Mouse (Mus musculus) telencephalon, adult 2 months (tissue): Measurements from ENCODE around the gene Zbtb25.

Experiments used
- DNase-seq: peaks from one replicate; pipeline ENCODE4 v3.0.0-alpha.2; 2011; ENCODE audit warnings: low read depth, low spot score

Zbtb25 gene

DNA sequence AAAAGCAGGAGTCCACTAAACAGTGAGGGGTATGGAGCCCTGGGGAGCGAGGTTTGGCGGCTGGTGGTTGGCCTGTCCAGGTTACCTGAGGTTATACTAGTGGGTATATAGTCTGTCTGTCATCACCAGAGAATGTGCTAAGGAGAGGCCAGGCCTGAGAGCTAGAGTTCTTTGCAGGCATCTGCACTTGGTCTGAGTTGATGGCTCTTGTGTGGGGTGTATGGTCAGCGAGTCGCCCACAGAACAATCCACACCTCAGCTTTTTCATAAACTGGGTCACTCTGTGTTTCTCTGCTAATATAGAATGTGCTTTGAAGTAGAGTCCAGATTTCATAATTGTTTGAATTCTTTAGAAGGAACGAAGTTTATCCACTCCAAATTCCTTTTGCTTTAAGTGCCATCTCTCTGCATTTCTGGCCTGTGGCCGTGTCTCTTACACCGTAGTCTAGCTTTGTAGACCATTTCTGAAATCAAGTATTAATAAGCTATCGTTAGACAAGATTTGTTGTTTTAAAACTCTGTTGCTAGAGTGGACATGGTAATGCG lies 70.0 kb downstream of the Zbtb25 start:
- no peak for DNase-seq

DNA sequence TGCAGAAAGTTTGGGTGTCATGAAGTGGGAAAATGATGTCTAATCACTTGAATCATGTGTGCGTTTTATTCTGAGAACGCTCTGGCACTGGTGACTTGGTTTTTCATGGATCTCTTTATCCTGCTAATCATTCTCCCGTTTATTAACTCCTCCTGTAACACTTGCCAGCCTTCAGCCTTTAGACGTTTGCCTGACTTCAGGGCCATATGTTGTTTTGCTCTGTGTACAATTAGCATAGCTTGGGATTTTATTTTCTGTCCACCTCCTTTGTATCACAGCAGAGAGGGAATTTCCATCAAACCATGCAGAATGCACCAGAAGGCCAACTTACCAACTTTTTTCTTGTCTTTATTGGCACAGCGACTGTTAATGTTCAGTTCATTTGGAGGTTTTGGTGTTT lies 71.6 kb downstream of the Zbtb25 start:
- no peak for DNase-seq
